Mouse (Mus musculus) cortical plate, adult 2 months (tissue): ENCODE data around the gene Eif4a2. TPM values are rescaled to one million over a fixed set of nuclear protein-coding genes. Genes with fewer than 3 reads are reported as not detected.

Source experiments
- H3K27ac ChIP-seq: fragments of 200-500 bp; 2 replicates; pipeline ENCODE4 v1.5.1; 2012; ENCODE audit warnings: low read length, control low read depth, inconsistent platforms; ENCODE audit not compliant: insufficient read depth
- H3K4me1 ChIP-seq: fragments of 200-500 bp; 2 replicates; pipeline ENCODE4 v1.6.1; 2011; ENCODE audit warnings: low read length; ENCODE audit not compliant: control insufficient read depth, insufficient read depth
- H3K4me3 ChIP-seq: fragments of 200-500 bp; 2 replicates; pipeline ENCODE4 v1.5.1; 2011; ENCODE audit warnings: mild to moderate bottlenecking, low read length, control low read depth; ENCODE audit not compliant: insufficient read depth
- CTCF ChIP-seq: fragments of 200-500 bp; IDR thresholded peaks from 2 replicates; pipeline ENCODE4 v1.5.1; 2011; ENCODE audit warnings: mild to moderate bottlenecking, control low read depth, low read length; ENCODE audit not compliant: insufficient read depth; ENCODE audit errors: extremely low read depth
- POLR2A ChIP-seq: fragments of 200-500 bp; IDR thresholded peaks from 2 replicates; pipeline ENCODE4 v1.6.1; 2011; ENCODE audit warnings: mild to moderate bottlenecking, low read length, control low read depth; ENCODE audit not compliant: insufficient read depth; ENCODE audit errors: extremely low read depth
- polyA plus RNA-seq: library from polyadenylated mRNA; depleted of rRNA; stranded (reverse); fragments of >200 nt; gene quantifications from 2 replicates; pipeline ENCODE4 v1.2.3, GENCODE M21; 2012

The Eif4a2 gene
- polyA plus RNA-seq, 1 experiment = 673 TPM

GRCm38 (mm10) chr16:23108943-23109342 is 1.7 kb downstream of the Eif4a2 start:
- peak overlapping the region; percentile 96 for H3K4me3 ChIP-seq
- H3K27ac ChIP-seq = no peak overlapping the region
- TF ChIP-seq POLR2A (0 out of 2 replicates have a peak, but pooled peaks have one; percentile 13), CTCF (no peak)
- H3K4me1 ChIP-seq = no peaks in the 10 kb centered on the region

DNA sequence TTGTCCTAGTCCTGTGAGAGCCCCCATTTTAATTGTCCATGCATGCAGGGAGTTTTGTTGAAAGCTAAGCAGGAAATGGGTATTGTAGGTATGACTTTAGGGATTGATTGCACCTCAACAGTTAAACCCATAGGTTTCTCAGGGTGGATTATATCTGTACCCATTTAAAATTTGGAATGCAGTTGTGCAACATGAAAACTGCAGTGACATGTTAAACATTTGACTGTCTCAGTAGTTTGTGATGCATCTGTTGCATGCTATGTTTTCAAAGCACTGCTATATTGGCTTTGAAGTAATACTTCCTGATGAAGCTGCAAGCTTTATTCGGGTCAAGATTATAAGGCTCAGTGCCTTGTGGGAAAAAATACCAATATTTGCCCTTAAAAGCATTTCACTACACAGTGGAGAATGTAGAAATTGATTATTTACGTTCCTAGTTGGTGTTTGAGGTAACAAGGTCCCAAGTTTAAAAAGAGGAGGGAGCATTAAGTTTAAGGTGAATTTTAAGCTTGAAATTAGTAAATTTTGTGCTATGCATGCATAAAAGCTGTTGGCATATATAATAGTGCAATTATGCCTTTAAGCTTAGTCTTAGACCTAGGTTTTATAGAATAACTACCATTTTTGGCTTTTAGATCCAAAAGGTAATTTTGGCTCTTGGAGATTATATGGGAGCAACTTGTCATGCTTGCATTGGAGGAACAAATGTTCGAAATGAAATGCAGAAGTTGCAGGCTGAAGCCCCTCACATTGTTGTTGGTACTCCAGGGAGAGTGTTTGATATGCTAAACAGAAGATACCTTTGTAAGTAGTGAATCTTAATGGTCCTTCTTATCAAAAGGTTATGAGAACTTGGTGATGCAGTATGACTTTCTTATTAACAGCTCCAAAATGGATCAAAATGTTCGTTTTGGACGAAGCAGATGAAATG is 2.4 kb downstream of the Eif4a2 start:
- H3K4me1 ChIP-seq = no peaks in the 10 kb centered on the region
- peak overlapping the region; percentile 96; the same call in 1 of the 2 replicates for H3K4me3 ChIP-seq
- no peak overlapping the region for H3K27ac ChIP-seq
- TF ChIP-seq CTCF (no peak), POLR2A (no peak)

GRCm38 (mm10) chr16:23112348-23112747 is 5.1 kb downstream of the Eif4a2 start:
- TF ChIP-seq POLR2A = no peak
- TF ChIP-seq CTCF = no peak
- H3K4me1 ChIP-seq = no peaks in the 10 kb centered on the region

GRCm38 (mm10) chr16:23112861-23113435 is 5.7 kb downstream of the Eif4a2 start:
- TF ChIP-seq CTCF (no peak), POLR2A (no peak)
- Histone ChIP-seq H3K4me1 (no peaks in the 10 kb centered on the region), H3K4me3 (no peak overlapping the region), H3K27ac (no peak overlapping the region)

More at GRCm38 (mm10) chr16:23112348-23112747, 5.1 kb downstream of the Eif4a2 start:
- H3K27ac ChIP-seq = no peak overlapping the region
- no peak overlapping the region for H3K4me3 ChIP-seq

DNA sequence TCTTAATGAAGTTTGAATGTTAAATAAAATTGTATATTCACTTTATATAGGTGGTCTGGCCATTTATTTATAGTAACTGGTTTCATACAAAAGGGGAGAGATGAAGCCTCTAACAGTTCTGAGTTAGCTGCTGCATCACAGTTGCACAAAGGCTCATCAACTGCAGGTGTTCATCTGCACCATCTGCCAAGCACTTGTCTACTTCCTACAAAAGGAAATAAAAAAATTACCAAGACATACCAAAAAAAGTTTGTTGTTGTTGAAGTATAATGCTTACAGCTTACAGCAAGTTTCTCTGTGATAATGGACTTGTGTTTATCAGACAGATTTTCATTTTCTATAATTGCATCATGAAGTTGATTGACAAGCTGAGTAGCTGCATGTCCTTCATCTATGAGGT is 6.7 kb downstream of the Eif4a2 start:
- no peaks in the 10 kb centered on the region for H3K4me1 ChIP-seq
- TF ChIP-seq POLR2A (no peak), CTCF (no peak)
- no peak overlapping the region for H3K4me3 ChIP-seq
- H3K27ac ChIP-seq = no peak overlapping the region

- Histone ChIP-seq H3K27ac (no peak overlapping the region), H3K4me3 (no peak overlapping the region), H3K4me1 (no peaks in the 10 kb centered on the region)
- TF ChIP-seq POLR2A (no peak), CTCF (no peak)
Observed at GRCm38 (mm10) chr16:23114339-23115171, 7.3 kb downstream of the Eif4a2 start.

GRCm38 (mm10) chr16:23115486-23115885 is 8.2 kb downstream of the Eif4a2 start:
- Histone ChIP-seq H3K4me3 (no peak overlapping the region), H3K4me1 (no peaks in the 10 kb centered on the region), H3K27ac (no peak overlapping the region)
- no peak for TF ChIP-seq POLR2A
- TF ChIP-seq CTCF = no peak

DNA sequence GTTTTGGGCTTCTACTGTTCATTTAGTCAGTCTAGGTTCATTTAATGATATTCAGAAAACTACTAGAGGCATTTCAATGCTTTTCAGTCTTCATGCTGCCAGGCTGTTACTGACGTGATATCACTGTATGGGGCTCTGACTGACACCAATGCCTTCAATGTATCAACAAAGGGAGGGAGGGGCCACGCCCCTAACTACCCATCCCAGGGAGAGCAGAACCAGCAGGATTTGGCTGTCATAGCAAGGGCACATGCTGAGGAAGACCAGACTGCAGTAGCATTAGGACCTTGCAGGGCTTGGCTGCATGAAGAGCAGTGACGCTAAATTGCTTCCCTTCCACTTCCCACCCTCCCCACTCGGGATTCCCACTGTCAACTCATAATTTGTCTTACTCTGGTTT is 9.9 kb downstream of the Eif4a2 start:
- Histone ChIP-seq H3K4me3 (no peak overlapping the region), H3K27ac (no peak overlapping the region), H3K4me1 (no peaks in the 10 kb centered on the region)
- TF ChIP-seq POLR2A = no peak
- TF ChIP-seq CTCF = no peak

DNA sequence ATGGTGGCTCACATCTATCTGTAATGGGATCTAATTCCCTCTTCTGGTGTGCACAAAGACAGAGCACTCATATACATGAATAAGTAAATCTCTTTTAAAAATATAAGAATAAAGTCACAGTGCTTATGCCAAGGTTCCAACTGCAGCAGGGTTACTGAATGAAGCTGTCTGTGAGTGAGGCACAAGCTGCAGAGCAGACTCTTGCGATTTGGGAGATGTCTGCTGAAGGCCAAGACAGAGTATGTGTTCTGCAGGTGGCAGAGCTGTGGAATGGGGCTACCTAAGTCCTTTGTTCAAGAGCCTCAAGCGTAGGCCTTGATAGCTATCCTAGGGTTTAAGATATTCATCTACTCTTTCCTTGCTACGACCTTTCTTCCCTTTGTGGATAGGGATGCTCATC is 15.2 kb downstream of the Eif4a2 start:
- TF ChIP-seq CTCF (no peak), POLR2A (no peak)
- H3K27ac ChIP-seq = no peak overlapping the region
- H3K4me3 ChIP-seq = no peak overlapping the region
- H3K4me1 ChIP-seq = no peaks in the 10 kb centered on the region

GRCm38 (mm10) chr16:23123104-23123503 is 15.9 kb downstream of the Eif4a2 start:
- Histone ChIP-seq H3K4me1 (no peaks in the 10 kb centered on the region), H3K4me3 (no peak overlapping the region), H3K27ac (no peak overlapping the region)
- no peak for TF ChIP-seq POLR2A
- TF ChIP-seq CTCF = no peak
